Mouse (Mus musculus) limb, embryonic 12.5 days (tissue): Measurements from ENCODE around the gene Rcc2. TPM values are rescaled to one million over a fixed set of nuclear protein-coding genes. Genes with fewer than 3 reads are reported as not detected.

Experiments used
- ATAC-seq: fragments of 200-750 bp; cut with Nextera tagmentation; 2 replicates; pipeline ENCODE4 v1.8.0; 2017; ENCODE audit warnings: low read depth, moderate TSS enrichment; ENCODE audit not compliant: insufficient number of reproducible peaks, insufficient read depth, low FRiP score, low TSS enrichment
- H3K27ac ChIP-seq: fragments of 300-500 bp; sonication (generic); 2 replicates; pipeline ENCODE4 v1.5.1; 2016; ENCODE audit warnings: mild to moderate bottlenecking, moderate library complexity
- H3K27me3 ChIP-seq: fragments of 300-500 bp; sonication (generic); 2 replicates; pipeline ENCODE4 v1.6.1; 2016; ENCODE audit warnings: mild to moderate bottlenecking, moderate library complexity
- H3K36me3 ChIP-seq: fragments of 300-500 bp; sonication (generic); 2 replicates; pipeline ENCODE4 v1.6.1; 2016; ENCODE audit warnings: mild to moderate bottlenecking, moderate library complexity
- H3K4me1 ChIP-seq: fragments of 300-500 bp; sonication (generic); replicated peaks from 2 replicates; pipeline ENCODE4 v1.6.1; 2016
- H3K4me2 ChIP-seq: fragments of 300-500 bp; sonication (generic); 2 replicates; pipeline ENCODE4 v1.6.1; 2016; ENCODE audit warnings: mild to moderate bottlenecking, moderate library complexity
- H3K4me3 ChIP-seq: fragments of 300-500 bp; sonication (generic); replicated peaks from 2 replicates; pipeline ENCODE4 v1.5.1; 2016; ENCODE audit warnings: mild to moderate bottlenecking
- H3K9ac ChIP-seq: fragments of 300-500 bp; sonication (generic); replicated peaks from 2 replicates; pipeline ENCODE4 v1.6.1; 2016; ENCODE audit warnings: mild to moderate bottlenecking, moderate library complexity
- H3K9me3 ChIP-seq: fragments of 300-500 bp; sonication (generic); 2 replicates; pipeline ENCODE4 v1.6.1; 2016; ENCODE audit warnings: mild to moderate bottlenecking, moderate library complexity
- WGBS: fragments of 180-500 bp; shearing (Covaris S2); methylation state at CpG from one replicate; pipeline ENCODE4 v1.1.7; 2016; 5-methylcytosine and 5-hydroxymethylcytosine counted together
- polyA plus RNA-seq: library from polyadenylated mRNA; unstranded; fragments of >200 nt; fragmentation: Nextera tagmentation; extraction: Ambion mirVana; gene quantifications from 2 replicates; pipeline ENCODE4 v1.2.1, GENCODE M21; 2016

Rcc2 gene
- polyA plus RNA-seq, 1 experiment from 2014 or later, result 139 TPM

- Histone ChIP-seq H3K4me1 (peaks cover 26% of the 10 kb centered on the region), H3K9me3 (no peaks in the 10 kb centered on the region), H3K4me2 (no peak overlapping the region), H3K9ac (no peak overlapping the region), H3K27ac (no peak overlapping the region), H3K4me3 (no peak overlapping the region), H3K27me3 (no peaks in the 10 kb centered on the region), H3K36me3 (no peaks in the 10 kb centered on the region)
- 78% methylated on average over 5 of the region's 5 CpGs for WGBS
- ATAC-seq, result no peak
These were observed 11.4 kb upstream of the Rcc2 start for GRCm38 (mm10) chr4:140688826-140689425.

GRCm38 (mm10) chr4:140689873-140690655 is 10.3 kb upstream of the Rcc2 start:
- ATAC-seq, result no peak
- WGBS, result 63% methylated on average over 16 of the region's 16 CpGs
- H3K27ac ChIP-seq, result no peak overlapping the region
- H3K9me3 ChIP-seq, result no peaks in the 10 kb centered on the region
- H3K9ac ChIP-seq, result no peak overlapping the region
- no peak overlapping the region for H3K4me3 ChIP-seq
- no peaks in the 10 kb centered on the region for H3K36me3 ChIP-seq
- peaks cover 15% of the 10 kb centered on the region for H3K4me1 ChIP-seq
- H3K27me3 ChIP-seq, result no peaks in the 10 kb centered on the region
- no peak overlapping the region for H3K4me2 ChIP-seq

GRCm38 (mm10) chr4:140691481-140691880 is 8.9 kb upstream of the Rcc2 start:
- WGBS, result 73% methylated on average over 7 of the region's 7 CpGs
- no peak for ATAC-seq
- Histone ChIP-seq H3K4me2 (no peak overlapping the region), H3K27me3 (no peaks in the 10 kb centered on the region), H3K4me3 (no peak overlapping the region), H3K27ac (no peak overlapping the region), H3K9ac (no peak overlapping the region), H3K36me3 (no peaks in the 10 kb centered on the region), H3K4me1 (peaks cover 10% of the 10 kb centered on the region), H3K9me3 (no peaks in the 10 kb centered on the region)

- Histone ChIP-seq H3K9ac (no peak overlapping the region), H3K4me3 (no peak overlapping the region), H3K4me2 (no peak overlapping the region), H3K4me1 (peaks cover 4% of the 10 kb centered on the region; the same call in 1 of the 2 replicates), H3K27ac (no peak overlapping the region), H3K9me3 (no peaks in the 10 kb centered on the region), H3K27me3 (peaks cover under 1% of the 10 kb centered on the region; the same call in 1 of the 2 replicates), H3K36me3 (no peaks in the 10 kb centered on the region)
- no peak for ATAC-seq
- WGBS, result 87% methylated on average over 4 of the region's 4 CpGs
These were observed 6.8 kb upstream of the Rcc2 start for GRCm38 (mm10) chr4:140693513-140693912.

- no peak overlapping the region for H3K9ac ChIP-seq
- H3K4me1 ChIP-seq, result peaks cover 9% of the 10 kb centered on the region
- no peak for ATAC-seq
- H3K36me3 ChIP-seq, result no peaks in the 10 kb centered on the region
- H3K27me3 ChIP-seq, result peaks cover 5% of the 10 kb centered on the region
- H3K4me2 ChIP-seq, result no peak overlapping the region
- no peak overlapping the region for H3K27ac ChIP-seq
- WGBS, result 30% methylated on average over 1 of the region's 1 CpGs
- H3K4me3 ChIP-seq, result no peak overlapping the region
- no peaks in the 10 kb centered on the region for H3K9me3 ChIP-seq
These were observed 5.7 kb upstream of the Rcc2 start for GRCm38 (mm10) chr4:140694551-140695060.

GRCm38 (mm10) chr4:140695146-140695545 is 5.2 kb upstream of the Rcc2 start:
- H3K4me3 ChIP-seq, result no peak overlapping the region

GRCm38 (mm10) chr4:140695675-140696585 is 4.4 kb upstream of the Rcc2 start:
- no peaks in the 10 kb centered on the region for H3K36me3 ChIP-seq
- WGBS, result 77% methylated on average over 13 of the region's 14 CpGs
- H3K4me2 ChIP-seq, result no peak overlapping the region
- no peak overlapping the region for H3K4me3 ChIP-seq
- peaks cover 5% of the 10 kb centered on the region for H3K27me3 ChIP-seq
- no peaks in the 10 kb centered on the region for H3K9me3 ChIP-seq
- no peak overlapping the region for H3K9ac ChIP-seq
- peaks cover 18% of the 10 kb centered on the region for H3K4me1 ChIP-seq
- H3K27ac ChIP-seq, result no peak overlapping the region
- no peak for ATAC-seq

More at GRCm38 (mm10) chr4:140695146-140695545, 5.2 kb upstream of the Rcc2 start:
- Histone ChIP-seq H3K9ac (no peak overlapping the region), H3K36me3 (no peaks in the 10 kb centered on the region), H3K9me3 (no peaks in the 10 kb centered on the region), H3K4me1 (peaks cover 12% of the 10 kb centered on the region), H3K4me2 (no peak overlapping the region), H3K27me3 (peaks cover 5% of the 10 kb centered on the region), H3K27ac (no peak overlapping the region)
- WGBS, result 66% methylated on average over 7 of the region's 7 CpGs
- no peak for ATAC-seq

GRCm38 (mm10) chr4:140699441-140700127 is 757 bp upstream of the Rcc2 start:
- peak overlapping the region; percentile 45; the same call in 1 of the 2 replicates for H3K27ac ChIP-seq
- H3K27me3 ChIP-seq, result peaks cover 5% of the 10 kb centered on the region
- peak overlapping the region; percentile 95 for H3K4me3 ChIP-seq
- WGBS, result 5% methylated on average over 29 of the region's 29 CpGs
- peaks cover 30% of the 10 kb centered on the region for H3K4me1 ChIP-seq
- H3K9me3 ChIP-seq, result no peaks in the 10 kb centered on the region
- peak overlapping the region; percentile 89 for H3K4me2 ChIP-seq
- no peak for ATAC-seq
- peaks cover 7% of the 10 kb centered on the region for H3K36me3 ChIP-seq
- H3K9ac ChIP-seq, result peak overlapping the region; percentile 31; the same call in 1 of the 2 replicates

GRCm38 (mm10) chr4:140701049-140701715 is 841 bp downstream of the Rcc2 start:
- Histone ChIP-seq H3K9ac (peak overlapping the region; percentile 99), H3K27ac (peak overlapping the region; percentile 100), H3K4me2 (peak overlapping the region; percentile 89), H3K27me3 (peaks cover 5% of the 10 kb centered on the region), H3K9me3 (no peaks in the 10 kb centered on the region), H3K4me3 (peak overlapping the region; percentile 95), H3K4me1 (peaks cover 46% of the 10 kb centered on the region), H3K36me3 (peaks cover 23% of the 10 kb centered on the region)
- under 1% methylated on average over 60 of the region's 61 CpGs for WGBS
- peak; percentile 64; the same call in 1 of the 2 replicates for ATAC-seq
